Mouse (Mus musculus): ENCODE data around the gene Slc25a5. TPM values are rescaled to one million over a fixed set of nuclear protein-coding genes. Genes with fewer than 3 reads are reported as not detected.

Slc25a5 gene
- polyA plus RNA-seq (2015; fragmentation: Nextera tagmentation; extraction: Ambion mirVana): 1,696 and 1,837 TPM in 2 replicates

GRCm38 (mm10) chrX:36795424-36796162 lies at the start of gene Slc25a5:
Slc25a5 (plus strand) TSS chrX:36795651.
- Histone ChIP-seq H3K4me3 (ENCODE audit: low read depth, low read length) (peak within 1 kb of the TSS; percentile 67), H3K36me3 (ENCODE audit: control insufficient read depth, insufficient read depth) (peaks cover 9% of the 10 kb centered on the region; the same call in 1 of the 2 replicates), H3K9me3 (ENCODE audit: control insufficient read depth) (no peaks in the 10 kb centered on the region), H3K27ac (ENCODE audit: low read depth, low read length) (peak within 1 kb of the TSS; percentile 97), H3K9ac (ENCODE audit: low read depth, low read length) (peak within 1 kb of the TSS; percentile 77), H3K4me2 (replicated peaks; ENCODE audit: low read depth) (peak within 1 kb of the TSS; percentile 59), H3K27me3 (replicated peaks; ENCODE audit: control insufficient read depth, insufficient read depth, low read length) (no peaks in the 10 kb centered on the region), H3K4me1 (replicated peaks; ENCODE audit: control insufficient read depth, insufficient read depth, low read length) (no peaks in the 10 kb centered on the region)
- 23% methylated on average over 40 of the region's 41 CpGs for WGBS
- TF ChIP-seq CTCF (IDR thresholded peaks at IDR 0.05; ENCODE audit: low read depth): no peak
- peak; percentile 90 for ATAC-seq

GRCm38 (mm10) chrX:36746789-36747188 lies 48.7 kb upstream of the Slc25a5 start:
- H3K4me3 ChIP-seq (ENCODE audit: low read depth, low read length): no peak overlapping the region
- no peaks in the 10 kb centered on the region for H3K4me1 ChIP-seq (replicated peaks; ENCODE audit: control insufficient read depth, insufficient read depth, low read length)
- no peak overlapping the region for H3K27ac ChIP-seq (ENCODE audit: low read depth, low read length)
- TF ChIP-seq CTCF (IDR thresholded peaks at IDR 0.05; ENCODE audit: low read depth): no peak
- no peaks in the 10 kb centered on the region for H3K27me3 ChIP-seq (replicated peaks; ENCODE audit: control insufficient read depth, insufficient read depth, low read length)
- H3K36me3 ChIP-seq (ENCODE audit: control insufficient read depth, insufficient read depth): no peaks in the 10 kb centered on the region
- no peak overlapping the region for H3K9ac ChIP-seq (ENCODE audit: low read depth, low read length)
- no peak overlapping the region for H3K4me2 ChIP-seq (replicated peaks; ENCODE audit: low read depth)
- H3K9me3 ChIP-seq (ENCODE audit: control insufficient read depth): no peaks in the 10 kb centered on the region
- 76% methylated on average over 8 of the region's 8 CpGs for WGBS
- ATAC-seq: no peak

GRCm38 (mm10) chrX:36748573-36748972 lies 46.9 kb upstream of the Slc25a5 start:
- no peak for ATAC-seq
- Histone ChIP-seq H3K9me3 (ENCODE audit: control insufficient read depth) (no peaks in the 10 kb centered on the region), H3K36me3 (ENCODE audit: control insufficient read depth, insufficient read depth) (no peaks in the 10 kb centered on the region), H3K4me1 (replicated peaks; ENCODE audit: control insufficient read depth, insufficient read depth, low read length) (no peaks in the 10 kb centered on the region), H3K4me3 (ENCODE audit: low read depth, low read length) (no peak overlapping the region), H3K4me2 (replicated peaks; ENCODE audit: low read depth) (no peak overlapping the region), H3K27me3 (replicated peaks; ENCODE audit: control insufficient read depth, insufficient read depth, low read length) (no peaks in the 10 kb centered on the region), H3K9ac (ENCODE audit: low read depth, low read length) (no peak overlapping the region), H3K27ac (ENCODE audit: low read depth, low read length) (no peak overlapping the region)
- no peak for TF ChIP-seq CTCF (IDR thresholded peaks at IDR 0.05; ENCODE audit: low read depth)
- 53% methylated on average over 3 of the region's 3 CpGs for WGBS

GRCm38 (mm10) chrX:36749281-36749785 lies 46.1 kb upstream of the Slc25a5 start:
- Histone ChIP-seq H3K9ac (ENCODE audit: low read depth, low read length) (no peak overlapping the region), H3K9me3 (ENCODE audit: control insufficient read depth) (no peaks in the 10 kb centered on the region), H3K4me1 (replicated peaks; ENCODE audit: control insufficient read depth, insufficient read depth, low read length) (no peaks in the 10 kb centered on the region), H3K27me3 (replicated peaks; ENCODE audit: control insufficient read depth, insufficient read depth, low read length) (no peaks in the 10 kb centered on the region), H3K27ac (ENCODE audit: low read depth, low read length) (no peak overlapping the region), H3K36me3 (ENCODE audit: control insufficient read depth, insufficient read depth) (no peaks in the 10 kb centered on the region), H3K4me3 (ENCODE audit: low read depth, low read length) (no peak overlapping the region), H3K4me2 (replicated peaks; ENCODE audit: low read depth) (no peak overlapping the region)
- no peak for ATAC-seq
- WGBS: 63% methylated on average over 6 of the region's 6 CpGs
- no peak for TF ChIP-seq CTCF (IDR thresholded peaks at IDR 0.05; ENCODE audit: low read depth)

GRCm38 (mm10) chrX:36750591-36750990 lies 44.9 kb upstream of the Slc25a5 start:
- no peak for TF ChIP-seq CTCF (IDR thresholded peaks at IDR 0.05; ENCODE audit: low read depth)
- H3K4me1 ChIP-seq (replicated peaks; ENCODE audit: control insufficient read depth, insufficient read depth, low read length): no peaks in the 10 kb centered on the region
- no peak overlapping the region for H3K9ac ChIP-seq (ENCODE audit: low read depth, low read length)
- no peak overlapping the region for H3K4me3 ChIP-seq (ENCODE audit: low read depth, low read length)
- no peaks in the 10 kb centered on the region for H3K36me3 ChIP-seq (ENCODE audit: control insufficient read depth, insufficient read depth)
- ATAC-seq: peak; percentile 80
- H3K27ac ChIP-seq (ENCODE audit: low read depth, low read length): no peak overlapping the region
- no peak overlapping the region for H3K4me2 ChIP-seq (replicated peaks; ENCODE audit: low read depth)
- 39% methylated on average over 1 of the region's 1 CpGs for WGBS
- H3K27me3 ChIP-seq (replicated peaks; ENCODE audit: control insufficient read depth, insufficient read depth, low read length): no peaks in the 10 kb centered on the region
- no peaks in the 10 kb centered on the region for H3K9me3 ChIP-seq (ENCODE audit: control insufficient read depth)

GRCm38 (mm10) chrX:36752586-36752985 lies 42.9 kb upstream of the Slc25a5 start:
- 83% methylated on average over 3 of the region's 3 CpGs for WGBS
- no peaks in the 10 kb centered on the region for H3K4me1 ChIP-seq (replicated peaks; ENCODE audit: control insufficient read depth, insufficient read depth, low read length)

More at GRCm38 (mm10) chrX:36752586-36752985, 42.9 kb upstream of the Slc25a5 start:
- H3K36me3 ChIP-seq (ENCODE audit: control insufficient read depth, insufficient read depth): no peaks in the 10 kb centered on the region
- H3K27ac ChIP-seq (ENCODE audit: low read depth, low read length): no peak overlapping the region
- H3K4me3 ChIP-seq (ENCODE audit: low read depth, low read length): no peak overlapping the region
- ATAC-seq: no peak
- no peak overlapping the region for H3K4me2 ChIP-seq (replicated peaks; ENCODE audit: low read depth)
- H3K9ac ChIP-seq (ENCODE audit: low read depth, low read length): no peak overlapping the region
- TF ChIP-seq CTCF (IDR thresholded peaks at IDR 0.05; ENCODE audit: low read depth): no peak
- H3K27me3 ChIP-seq (replicated peaks; ENCODE audit: control insufficient read depth, insufficient read depth, low read length): no peaks in the 10 kb centered on the region
- no peaks in the 10 kb centered on the region for H3K9me3 ChIP-seq (ENCODE audit: control insufficient read depth)
